Mouse (Mus musculus) 416B (cell line): ENCODE results near the gene Pacrg.

Experiments
- DNase-seq: peaks from one replicate; pipeline ENCODE4 v3.0.0; 2011; ENCODE audit warnings: low read depth

Gene Pacrg

DNA sequence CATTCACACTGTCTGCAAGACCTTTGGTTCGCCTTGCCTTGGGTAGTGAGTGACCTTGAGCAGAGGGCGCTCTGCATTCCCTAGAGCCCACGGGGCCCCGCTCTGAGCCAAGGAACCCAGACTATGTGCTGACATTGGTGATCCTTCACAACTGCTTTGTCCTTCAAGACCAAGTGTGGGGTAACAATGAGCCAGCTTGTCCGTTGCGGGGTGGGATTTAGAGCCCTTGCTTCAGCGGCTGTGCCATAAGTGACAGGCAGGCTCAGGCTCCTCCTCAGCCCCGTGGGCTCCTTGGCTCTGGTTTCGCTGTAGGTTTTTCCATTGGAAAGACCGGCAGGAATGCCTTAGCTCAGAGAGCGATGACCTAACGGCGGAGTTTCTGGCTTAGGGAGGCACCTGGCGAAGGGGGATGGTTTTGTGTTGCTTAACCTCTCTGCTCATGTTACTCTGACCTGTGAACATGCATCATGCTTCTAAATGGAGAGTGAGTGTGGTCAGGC lies 390.3 kb downstream of the Pacrg start:
- DNase-seq: no peak

DNA sequence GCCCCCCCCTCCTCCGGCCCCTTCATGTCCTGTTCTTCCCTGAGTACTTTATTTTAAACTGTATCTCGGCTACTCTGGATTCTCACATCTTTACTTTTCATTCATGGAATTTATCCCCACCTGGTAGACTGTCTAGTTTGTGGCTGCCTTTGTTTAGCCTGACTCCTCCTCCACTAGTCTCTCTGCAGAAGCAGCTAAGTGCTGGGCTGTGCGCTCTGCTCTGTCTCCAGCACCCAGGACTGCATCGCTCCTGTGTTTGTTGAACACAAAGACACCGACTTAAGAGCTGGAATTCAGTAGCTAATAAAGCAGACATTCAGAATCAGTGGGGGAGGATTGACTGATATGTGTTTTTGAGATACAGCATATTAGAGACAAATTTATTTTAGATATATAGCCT lies 391.7 kb downstream of the Pacrg start:
- no peak for DNase-seq

DNA sequence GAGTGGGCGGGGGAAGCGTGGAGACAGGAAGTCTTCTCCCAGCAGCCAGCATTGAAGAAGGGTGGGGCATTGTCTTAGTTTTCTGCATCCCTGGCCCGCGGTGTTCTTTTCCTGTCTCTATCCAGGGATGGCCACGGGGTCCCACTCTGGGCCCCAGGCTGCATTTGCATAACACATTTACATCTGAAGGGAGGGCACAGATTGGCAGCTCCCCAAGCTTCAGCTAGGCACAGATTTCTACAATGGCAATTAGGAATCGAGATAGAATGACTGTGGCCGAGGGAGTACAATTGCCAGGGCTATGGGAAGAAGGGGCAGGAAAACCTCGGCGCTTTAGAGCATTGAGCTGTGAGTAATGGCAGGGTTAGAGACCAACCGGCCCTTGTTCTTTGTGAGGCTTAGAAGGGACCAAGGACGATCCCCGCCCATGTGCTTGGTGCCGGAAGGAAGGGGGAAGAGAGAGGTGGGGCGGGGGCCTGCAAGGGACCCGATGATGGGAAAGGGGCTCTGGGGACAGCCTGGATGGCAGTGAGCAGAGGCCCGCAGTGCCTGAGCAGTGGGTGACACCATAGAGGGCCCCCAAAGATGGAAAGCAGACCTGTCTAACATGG lies 398.5 kb downstream of the Pacrg start:
- no peak for DNase-seq

DNA sequence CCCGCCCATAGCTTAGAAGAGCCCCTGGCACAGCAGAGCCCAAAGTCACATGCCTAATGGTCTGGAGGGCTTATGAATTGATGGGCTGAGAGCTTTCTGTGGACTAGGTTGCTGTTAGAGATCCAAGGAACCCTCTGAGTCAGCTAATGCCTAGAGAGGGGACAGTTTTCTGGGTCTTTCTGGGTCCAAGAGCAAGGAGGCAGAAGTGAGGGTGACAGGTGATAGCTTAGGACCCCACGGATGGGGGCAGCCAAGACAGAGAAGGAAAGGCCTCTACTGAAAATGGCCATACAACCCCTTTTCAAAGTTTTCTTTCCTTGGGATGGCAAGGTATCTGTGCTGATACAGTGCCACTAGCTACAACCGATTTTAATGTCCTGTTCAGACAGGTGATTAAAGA lies 399.1 kb downstream of the Pacrg start:
- no peak for DNase-seq

DNA sequence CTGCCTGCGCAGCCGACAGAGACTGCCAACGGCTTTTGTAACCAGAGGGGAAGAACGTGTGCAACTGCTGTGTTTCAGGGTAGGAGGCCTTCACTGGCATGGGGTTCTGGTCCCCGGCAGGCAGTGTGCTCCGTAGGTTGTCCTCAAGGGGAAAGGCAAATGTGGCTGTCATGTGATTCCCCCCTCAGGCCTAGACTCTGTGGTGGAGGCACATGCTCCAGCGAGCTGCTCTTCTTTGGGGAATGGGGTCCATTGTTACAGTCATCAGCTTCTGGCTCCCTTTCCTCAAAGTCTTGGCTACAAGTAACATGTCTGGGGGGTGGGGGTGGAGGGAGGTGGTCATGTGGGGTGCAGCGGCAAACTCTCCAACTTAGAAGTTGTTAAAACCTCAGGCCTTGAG lies 400.3 kb downstream of the Pacrg start:
- DNase-seq: no peak

DNA sequence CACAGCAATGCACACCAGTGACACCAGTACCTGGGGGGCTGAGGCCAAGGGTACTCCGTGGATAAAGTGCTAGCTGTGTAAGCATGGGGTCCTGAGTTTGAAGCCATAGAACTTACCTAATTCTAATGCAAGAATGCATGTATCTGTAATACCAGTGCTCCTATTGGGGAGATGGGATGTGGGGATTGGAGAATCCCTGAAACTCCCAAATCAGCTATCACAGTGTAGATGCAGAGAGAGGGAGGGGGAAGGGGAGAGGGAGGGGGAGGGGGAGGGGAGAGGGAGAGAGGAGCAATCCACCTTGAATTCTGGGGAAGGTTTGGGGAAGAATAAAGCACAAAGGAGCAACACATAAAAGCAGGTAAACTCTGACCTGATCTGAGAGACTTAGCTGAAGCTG lies 405.2 kb downstream of the Pacrg start:
- DNase-seq: no peak

DNA sequence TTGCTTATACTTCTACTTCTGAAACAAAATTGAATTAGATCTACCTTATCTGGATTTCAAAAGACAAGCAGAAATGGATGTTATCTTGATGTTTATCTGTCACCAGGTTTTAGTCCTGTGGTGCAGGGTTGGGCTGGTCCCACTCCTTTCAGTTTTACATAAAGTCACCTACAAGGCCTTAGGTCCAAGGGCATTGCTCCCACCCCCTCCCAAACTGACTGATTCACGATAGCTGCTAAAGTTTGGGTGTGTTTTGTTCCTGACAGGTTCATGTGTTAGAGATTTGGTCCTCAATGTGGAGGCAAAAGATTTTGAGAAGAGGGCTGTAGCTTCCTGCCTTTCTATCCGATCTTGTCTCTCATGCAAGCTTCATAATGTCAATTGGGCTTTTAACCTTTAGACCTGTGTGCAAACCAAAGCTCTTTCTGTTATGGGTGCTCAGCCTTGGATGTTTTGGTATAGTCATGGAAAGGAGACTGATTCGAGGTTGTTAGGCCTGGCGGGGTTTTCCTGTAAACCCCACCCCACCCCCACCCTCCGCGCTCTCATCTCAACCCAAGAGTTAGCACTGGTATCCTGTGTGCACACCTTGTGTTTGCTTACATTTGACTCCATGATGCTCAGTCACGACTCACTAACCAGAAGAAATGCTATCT lies 407.5 kb downstream of the Pacrg start:
- DNase-seq: no peak

DNA sequence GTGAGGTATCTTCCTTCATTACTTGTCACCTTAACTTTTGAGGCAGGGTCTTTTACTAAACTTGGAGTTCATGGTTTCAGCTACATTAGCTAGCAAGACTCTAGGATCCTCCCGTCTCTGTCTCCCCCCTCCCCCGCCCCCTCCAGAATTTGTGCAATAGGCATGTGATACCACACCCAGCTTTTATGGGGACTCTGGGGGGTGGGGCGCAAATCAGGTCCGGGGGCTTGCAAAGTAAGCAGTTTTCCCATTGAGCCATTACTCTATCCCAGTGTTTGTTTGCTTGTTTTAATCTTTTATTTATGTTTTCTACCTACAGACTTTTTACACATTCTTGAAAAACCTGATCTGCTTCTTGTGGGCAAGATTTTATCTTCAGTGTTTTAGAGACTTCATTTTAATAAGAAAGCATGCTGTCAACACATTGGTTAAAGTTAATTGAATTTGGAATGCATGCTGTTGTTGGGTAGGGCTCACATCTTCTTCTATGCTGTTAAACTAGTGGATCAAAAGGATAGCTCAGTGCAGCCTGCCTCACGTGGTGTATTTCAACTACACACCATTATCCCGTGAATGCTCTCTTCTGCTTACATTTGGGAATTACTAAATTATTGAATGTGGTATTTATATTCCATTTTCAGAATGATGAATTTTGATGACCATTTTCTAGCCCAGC lies 408.1 kb downstream of the Pacrg start:
- DNase-seq: no peak

DNA sequence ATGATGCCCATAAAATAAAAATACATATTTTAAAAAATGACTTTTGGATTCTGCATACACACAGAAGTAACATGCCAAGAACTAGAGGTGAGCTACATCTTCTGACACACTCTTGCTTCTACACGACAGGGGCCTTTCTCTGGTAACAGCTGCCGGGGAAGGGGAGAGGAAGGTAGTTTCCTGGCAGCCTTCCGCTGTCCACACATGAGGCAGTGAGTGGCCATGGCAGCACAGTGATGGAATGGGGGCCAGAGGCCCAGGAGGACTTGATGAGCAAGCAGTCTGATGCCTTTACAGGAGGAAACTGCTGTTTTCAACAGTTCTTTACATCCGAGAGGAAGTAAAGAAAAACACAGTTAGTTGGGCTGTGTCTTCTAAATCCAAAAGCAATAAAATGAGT lies 409.3 kb downstream of the Pacrg start:
- DNase-seq: no peak

DNA sequence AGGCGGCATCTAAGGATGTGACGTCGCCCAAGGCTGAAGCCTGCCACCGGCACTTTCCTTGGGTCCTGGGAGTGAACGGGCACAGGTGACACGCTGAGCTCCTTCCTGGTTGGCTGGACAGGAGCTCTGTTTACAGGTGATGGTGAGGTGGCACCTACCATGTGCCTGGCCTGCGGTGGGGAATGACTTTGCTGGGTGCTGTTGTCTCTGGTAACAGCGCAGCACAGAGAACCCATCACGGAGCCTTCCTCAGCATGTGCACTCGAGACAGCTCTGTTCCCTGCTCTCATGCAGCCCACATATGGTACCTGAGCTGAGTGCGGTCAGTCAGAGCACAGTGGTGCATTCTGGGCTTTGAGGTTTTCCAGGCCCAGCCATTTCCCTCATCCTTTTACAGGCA lies 410.7 kb downstream of the Pacrg start:
- DNase-seq: no peak

DNA sequence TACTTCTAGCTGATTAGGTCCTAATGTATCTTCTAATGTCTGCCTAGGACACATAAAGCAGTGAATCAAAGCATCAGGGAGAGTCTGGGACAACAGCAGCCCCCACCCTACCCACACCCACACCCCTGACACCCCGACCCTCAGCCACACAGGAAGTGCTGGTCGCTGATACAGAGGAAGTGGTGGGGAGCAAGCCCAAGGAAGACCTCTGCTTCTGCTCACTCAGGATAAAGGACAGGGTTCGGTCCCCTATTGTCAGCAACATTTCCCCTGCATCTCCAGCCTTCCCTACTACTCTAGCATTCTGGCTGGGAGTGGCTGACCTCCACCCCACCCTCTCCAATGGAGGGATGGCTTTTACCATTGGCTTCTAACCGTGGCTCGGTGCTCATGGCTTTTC lies 414.8 kb downstream of the Pacrg start:
- no peak for DNase-seq

DNA sequence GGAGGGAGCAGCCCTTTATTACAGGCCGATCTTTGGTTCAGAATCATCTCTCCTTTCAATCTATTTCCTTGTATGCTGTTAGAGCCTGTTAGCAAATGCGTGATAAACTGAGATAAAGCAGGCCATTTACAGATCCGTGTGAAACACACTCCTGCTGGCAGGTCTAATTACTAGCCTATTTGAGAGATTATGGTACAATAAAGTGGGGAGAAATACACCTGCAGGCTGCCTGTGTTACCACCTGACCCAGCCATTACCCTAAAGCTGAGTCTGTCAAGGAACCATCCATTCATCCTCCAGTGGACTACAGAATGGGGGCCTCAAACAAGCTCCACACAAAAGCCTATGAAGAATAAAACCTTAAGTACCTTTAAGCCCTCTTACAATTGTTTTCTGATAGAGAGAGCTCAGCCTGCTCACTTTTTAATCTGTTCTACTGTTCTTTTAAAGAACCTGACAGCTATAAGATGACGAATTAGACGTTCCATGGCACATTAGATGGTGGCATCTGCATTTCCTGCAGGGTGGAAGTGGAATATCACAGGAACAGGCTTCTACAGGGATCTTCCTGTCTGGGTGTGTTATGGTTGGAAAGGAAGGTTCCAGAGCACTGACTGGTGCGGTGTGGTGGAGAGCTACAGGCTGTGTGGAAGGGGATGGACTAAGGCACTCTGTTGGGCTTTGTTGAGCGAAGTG lies 422.4 kb downstream of the Pacrg start:
- no peak for DNase-seq

DNA sequence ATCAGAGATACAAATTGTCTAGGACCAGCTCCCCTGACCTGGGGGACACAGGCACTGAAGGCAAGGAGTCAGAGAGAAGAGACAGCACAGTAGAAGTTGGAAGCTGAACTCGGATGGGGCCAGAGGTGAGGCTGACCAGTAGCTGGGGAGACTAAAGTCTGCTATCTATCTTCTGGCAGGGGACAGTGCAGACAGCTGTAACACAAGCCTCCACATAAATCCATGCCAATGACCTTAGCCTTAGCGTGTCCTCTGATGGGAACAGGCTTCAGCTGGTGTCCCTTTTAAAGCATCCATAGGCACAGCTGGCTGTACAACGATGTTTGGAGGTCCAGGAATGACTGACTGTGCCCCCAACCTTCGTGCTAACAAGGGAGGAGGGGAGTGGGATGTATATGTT lies 423.1 kb downstream of the Pacrg start:
- no peak for DNase-seq

DNA sequence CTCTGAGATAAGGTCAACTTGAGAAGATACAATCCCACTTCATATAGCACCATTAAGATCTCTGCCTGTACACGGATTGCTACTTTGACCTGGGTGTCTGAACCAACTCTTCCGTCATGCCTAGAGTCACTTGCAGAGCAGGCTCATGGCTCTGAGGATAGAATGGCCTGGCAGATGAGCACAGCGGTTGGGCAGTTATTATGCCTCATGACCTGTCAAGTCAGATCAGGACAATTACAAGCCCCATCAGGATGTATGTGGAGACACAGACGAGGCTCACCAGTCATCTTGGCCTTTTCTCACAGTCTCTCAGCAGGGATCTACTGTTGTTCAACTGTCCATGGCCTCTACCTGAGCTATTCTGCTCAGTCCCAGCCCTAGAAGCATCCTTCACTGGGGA lies 424.0 kb downstream of the Pacrg start:
- DNase-seq: no peak

DNA sequence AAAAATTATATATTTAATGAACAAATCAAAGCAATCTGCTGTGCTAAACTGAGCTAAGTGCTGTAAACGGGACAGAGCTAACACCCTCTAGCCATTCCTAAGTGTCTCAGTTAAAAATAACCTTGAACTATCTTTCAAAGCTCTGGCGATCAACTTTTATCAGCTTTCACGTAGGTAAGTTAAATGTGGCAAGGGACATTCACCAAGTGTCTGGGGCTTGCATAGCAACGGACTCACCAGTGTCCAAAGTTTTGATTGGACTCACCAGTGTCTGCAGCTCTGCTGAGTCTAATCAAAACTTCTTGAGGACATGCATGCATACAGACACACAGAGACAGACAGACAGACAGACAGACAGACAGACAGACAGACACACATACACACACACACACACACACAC lies 425.7 kb downstream of the Pacrg start:
- no peak for DNase-seq

DNA sequence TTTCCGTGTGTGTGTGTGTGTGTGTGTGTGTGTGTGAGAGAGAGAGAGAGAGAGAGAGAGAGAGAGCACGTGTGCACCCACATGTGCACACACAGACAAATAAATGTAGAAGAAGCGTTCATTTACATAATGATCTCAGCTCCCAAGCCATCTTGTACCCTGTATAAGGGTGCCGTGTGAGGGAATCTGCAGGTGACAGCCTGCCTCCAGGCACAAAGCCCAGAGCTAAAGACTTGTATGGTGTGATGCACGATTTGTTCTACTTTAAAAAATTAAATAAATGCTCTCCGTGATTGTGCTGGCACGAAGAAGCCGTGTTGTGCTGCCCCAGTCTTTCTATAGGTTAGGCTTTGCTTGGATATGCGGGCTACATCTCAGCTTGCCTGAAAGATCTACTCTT lies 426.2 kb downstream of the Pacrg start:
- no peak for DNase-seq

DNA sequence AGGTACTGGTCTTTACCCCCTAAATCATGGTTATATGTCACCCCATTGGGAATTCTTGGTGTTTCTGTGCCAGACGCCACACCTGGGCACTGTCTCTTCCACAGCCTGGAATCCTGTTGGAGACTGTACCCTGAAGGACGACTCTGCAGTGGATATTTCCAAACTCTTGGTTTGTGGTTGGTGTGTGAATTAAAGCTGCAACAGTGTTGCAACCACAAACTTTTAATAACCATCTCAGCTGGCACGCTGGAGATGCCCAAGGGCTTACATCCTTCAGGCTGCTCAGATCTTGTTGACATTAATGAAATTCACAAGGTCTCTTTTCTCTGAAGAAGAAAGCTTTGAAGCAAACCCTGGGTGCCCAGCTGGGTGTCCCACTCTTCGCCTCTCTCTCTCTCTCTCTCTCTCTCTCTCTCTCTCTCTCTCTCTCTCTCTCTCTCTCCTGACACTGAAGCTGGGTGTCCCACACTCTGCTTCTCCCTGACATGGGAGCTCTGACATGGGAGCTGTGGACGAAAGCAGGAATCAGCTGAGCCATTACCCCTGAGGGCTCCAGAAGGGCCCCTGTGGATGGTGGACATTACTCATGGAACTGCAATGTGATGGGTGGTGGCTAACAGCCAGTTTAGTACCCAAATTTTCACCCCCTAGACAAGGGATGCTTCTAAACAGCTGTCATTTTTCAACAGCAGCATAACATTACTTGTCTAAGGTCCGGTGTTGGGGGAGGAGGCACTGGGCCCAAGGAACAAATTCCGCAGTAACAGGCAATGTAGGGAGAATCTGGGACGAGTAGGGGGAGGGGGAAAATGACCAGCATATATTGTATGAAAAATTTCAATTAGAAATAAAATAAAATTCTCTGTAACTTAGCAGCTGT lies 429.3 kb downstream of the Pacrg start:
- DNase-seq: no peak

DNA sequence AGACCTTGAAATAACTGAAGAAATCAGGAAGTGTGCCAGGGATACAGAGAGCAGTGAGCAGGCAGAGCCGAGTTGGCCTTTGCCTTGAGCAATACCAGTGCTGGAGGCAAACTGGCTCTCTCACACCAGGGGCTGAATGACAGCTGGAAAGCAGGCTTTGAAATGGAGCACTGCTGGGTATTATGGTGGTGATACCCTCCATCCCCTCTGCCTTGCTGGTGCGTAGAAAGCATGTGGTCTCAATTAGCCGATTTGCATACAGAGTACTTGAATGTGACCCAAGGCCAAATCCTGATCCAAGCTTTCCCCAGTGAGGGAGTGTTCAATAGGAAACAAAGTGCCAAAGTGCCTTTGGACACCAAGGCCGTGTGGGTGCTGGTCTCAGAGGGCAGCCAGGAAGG lies 431.4 kb downstream of the Pacrg start:
- no peak for DNase-seq

DNA sequence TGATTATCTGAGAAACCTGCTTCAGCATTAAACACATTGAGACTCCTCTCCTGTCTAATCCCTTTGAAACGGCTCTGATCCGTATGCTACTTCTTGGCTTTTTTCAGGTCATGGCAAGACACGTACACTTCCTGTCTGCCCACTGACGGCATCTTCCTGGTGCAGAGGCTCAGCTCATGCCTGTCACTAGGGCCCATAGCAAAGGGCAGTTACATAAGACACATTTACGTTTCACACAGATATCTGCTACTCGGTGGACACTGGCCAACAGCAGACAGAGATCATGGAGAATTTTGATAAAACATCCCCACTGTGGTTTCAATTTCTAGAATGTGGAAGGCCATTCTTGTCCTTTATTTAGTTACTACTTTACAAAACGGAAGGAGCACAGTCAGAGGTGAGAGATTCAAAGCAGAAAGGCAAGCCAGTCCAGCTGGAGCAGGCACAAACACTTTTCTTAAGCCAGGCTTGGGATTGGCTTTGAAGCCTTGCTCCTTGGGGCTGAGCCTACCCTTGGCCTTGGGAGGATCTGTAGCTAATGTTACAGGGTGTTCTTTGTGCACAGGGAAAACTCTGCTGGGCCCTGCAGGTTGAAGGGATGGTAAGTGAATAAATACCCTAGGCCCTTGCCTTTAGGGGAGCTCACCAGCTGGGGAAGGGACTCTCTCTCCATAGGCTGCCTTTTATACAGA lies 432.9 kb downstream of the Pacrg start:
- no peak for DNase-seq

DNA sequence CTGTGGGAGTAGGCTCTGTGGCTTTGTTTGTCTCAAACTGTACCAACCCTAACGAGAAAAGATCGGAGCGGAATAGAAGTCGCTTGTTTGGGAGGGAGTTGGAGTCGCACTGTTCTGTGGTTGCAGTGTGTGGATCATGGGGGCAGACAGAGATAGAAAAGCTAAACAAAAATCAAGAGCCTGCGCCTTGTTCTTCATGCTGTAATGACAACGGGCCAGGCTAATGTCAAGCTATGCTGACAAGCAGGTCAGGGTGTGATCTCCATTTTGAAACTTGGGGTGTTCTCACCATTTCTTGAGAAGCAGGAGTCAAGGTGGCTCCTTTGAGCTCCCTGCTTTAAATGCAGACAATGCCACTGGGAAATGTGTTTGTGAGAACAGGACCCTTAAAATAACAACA lies 433.8 kb downstream of the Pacrg start:
- DNase-seq: no peak

DNA sequence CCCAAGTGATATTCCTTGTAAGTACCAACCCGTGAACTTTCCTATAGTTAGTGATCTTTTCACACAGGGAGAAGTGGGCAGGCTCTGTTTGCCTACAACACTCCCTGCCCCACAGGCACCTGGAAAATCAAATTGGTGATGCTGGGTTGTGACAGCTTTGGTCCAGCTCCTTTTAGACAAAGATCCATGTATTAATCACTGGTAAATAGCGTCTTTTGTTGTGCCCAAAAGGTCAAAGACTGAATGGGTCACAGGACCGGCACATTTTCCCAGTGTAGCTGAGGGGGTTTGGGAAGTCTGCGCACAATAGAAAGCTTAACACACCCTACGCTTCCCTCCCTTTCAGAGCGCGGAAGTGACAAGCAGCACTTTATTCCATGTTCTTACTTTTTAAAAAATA lies 434.2 kb downstream of the Pacrg start:
- no peak for DNase-seq
